Mouse (Mus musculus) testis, adult 2 months (tissue): ENCODE measurements around the gene B830017H08Rik.

ENCODE experiments used
- CTCF ChIP-seq: fragments of 200-500 bp; IDR thresholded peaks from 2 replicates; pipeline ENCODE4 v1.5.1; 2012; ENCODE audit warnings: low read depth, mild to moderate bottlenecking, inconsistent platforms, low read length, moderate library complexity; ENCODE audit not compliant: control insufficient read depth, insufficient read depth, insufficient replicate concordance
- POLR2A ChIP-seq: fragments of 200-500 bp; IDR thresholded peaks from 2 replicates; pipeline ENCODE4 v1.6.1; 2012; ENCODE audit warnings: low read depth, mild to moderate bottlenecking, inconsistent platforms, low read length, moderate library complexity; ENCODE audit not compliant: control insufficient read depth

GRCm38 (mm10) chr16:17835481-17835880 is 2.6 kb downstream of the B830017H08Rik start:
- TF ChIP-seq CTCF (no peak), POLR2A (no peak)
